Comparison of ENCODE assay signal across 9 mouse cellular contexts in genomic region chr5:65958597-65958996, GRCm38 (mm10). TPM values are rescaled to one million over a fixed set of nuclear protein-coding genes. Genes with fewer than 3 reads are reported as not detected.
DNase-seq lines count a peak whose midpoint lies in the region; ATAC-seq lines count a peak whose summit lies in the region.
"Had no signal": no experiment of that assay in that cellular context is flagged by ENCODE, and none has a peak within 500 bp of the region (broad histone marks: within the 10 kb centered on the region; RNA-seq: fewer than 3 reads in every experiment).

No protein-coding gene starts in this region.

- H3K27ac ChIP-seq in embryonic facial prominence, embryonic 10.5 days (replicated peaks) = no peak overlapping the region
- no peak overlapping the region for H3K27ac ChIP-seq in neural tube, embryonic 15.5 days (replicated peaks)
- H3K27ac ChIP-seq: hindbrain, embryonic 15.5 days had no signal

- H3K4me3 ChIP-seq in embryonic facial prominence, embryonic 10.5 days = no peak overlapping the region
- H3K4me3 ChIP-seq in neural tube, embryonic 15.5 days (replicated peaks) = no peak overlapping the region
- H3K4me3 ChIP-seq: hindbrain, embryonic 15.5 days had no signal

- 7% methylated on average over 4 of the region's 4 CpGs for WGBS in embryonic facial prominence, embryonic 10.5 days
- WGBS in neural tube, embryonic 15.5 days = 2% methylated on average over 4 of the region's 4 CpGs

- H3K36me3 ChIP-seq in embryonic facial prominence, embryonic 10.5 days (replicated peaks) = no peaks in the 10 kb centered on the region
- no peaks in the 10 kb centered on the region for H3K36me3 ChIP-seq in neural tube, embryonic 15.5 days
- H3K36me3 ChIP-seq: hindbrain, embryonic 15.5 days had no signal

- intact Hi-C loops in left cerebral cortex, postnatal 14 days (cut with DNase I) = loop anchor here (5.0 kb wide), 2 partner anchors 131 to 196 kb away; partner anchors contain the start of gene N4bp2
- intact Hi-C loops in left cerebral cortex, postnatal 36 days (cut with DNase I) = no loop called here

- H3K9me3 ChIP-seq in embryonic facial prominence, embryonic 10.5 days = no peaks in the 10 kb centered on the region
- no peaks in the 10 kb centered on the region for H3K9me3 ChIP-seq in neural tube, embryonic 15.5 days (replicated peaks)
- H3K9me3 ChIP-seq: hindbrain, embryonic 15.5 days had no signal

- no peaks in the 10 kb centered on the region for H3K27me3 ChIP-seq in embryonic facial prominence, embryonic 10.5 days (replicated peaks; ENCODE audit: low read depth, poor library complexity, severe bottlenecking)
- no peaks in the 10 kb centered on the region for H3K27me3 ChIP-seq in neural tube, embryonic 15.5 days (replicated peaks)
- H3K27me3 ChIP-seq: hindbrain, embryonic 15.5 days had no signal

- no peak overlapping the region for H3K9ac ChIP-seq in neural tube, embryonic 15.5 days (replicated peaks)
- H3K9ac ChIP-seq: hindbrain, embryonic 15.5 days had no signal

- ATAC-seq in neural tube, embryonic 15.5 days (ENCODE audit: low FRiP score) = no peak

- no peak overlapping the region for H3K4me2 ChIP-seq in neural tube, embryonic 15.5 days
- H3K4me2 ChIP-seq: hindbrain, embryonic 15.5 days had no signal

- H3K4me1 ChIP-seq in embryonic facial prominence, embryonic 10.5 days = peaks cover 11% of the 10 kb centered on the region
- H3K4me1 ChIP-seq in neural tube, embryonic 15.5 days = peaks cover 14% of the 10 kb centered on the region

- peak; percentile 68 for DNase-seq in embryo, embryonic 10 days (ENCODE audit: low spot score)
- no peak for DNase-seq in embryo, embryonic 9.5 days (ENCODE audit: extremely low spot score)
- DNase-seq in left cerebral cortex, postnatal 14 days (ENCODE audit: low spot score in 2 of 2) = peak; percentile 62 to 63
- DNase-seq in left cerebral cortex, postnatal 36 days (ENCODE audit: low spot score in 2 of 2) = no peak
- peak; percentile 73 for DNase-seq in ES-CJ7 (ENCODE audit: low read depth, low spot score)
- peak; percentile 44 for DNase-seq in embryonic facial prominence, embryonic 10.5 days (ENCODE audit: low spot score)
- peak; percentile 62 for DNase-seq in lung, postnatal 36 days

RNA-seq across cellular contexts. Expression of gene Chrna9, which starts 23.9 kb away (rescaled TPM):
- total RNA-seq in left cerebral cortex, postnatal 14 days (2021) = not detected
- not detected for total RNA-seq in left cerebral cortex, postnatal 36 days (2021)
- polyA plus RNA-seq in embryonic facial prominence, embryonic 10.5 days (2016; fragmentation: Nextera tagmentation; extraction: Ambion mirVana) = 0.29 and 0.94 TPM in 2 replicates
- 3.5 TPM in 1 of 2 replicates, not detected in the other for polyA plus RNA-seq in neural tube, embryonic 15.5 days (2015; fragmentation: Nextera tagmentation; extraction: Ambion mirVana)
- polyA plus RNA-seq: hindbrain, embryonic 15.5 days had no signal

RNA-seq across cellular contexts. Expression of gene 9130230L23Rik, which starts 45.5 kb away (rescaled TPM):
- total RNA-seq in left cerebral cortex, postnatal 14 days (2021) = not detected
- total RNA-seq in left cerebral cortex, postnatal 36 days (2021) = not detected
- polyA plus RNA-seq in embryonic facial prominence, embryonic 10.5 days (2016; fragmentation: Nextera tagmentation; extraction: Ambion mirVana) = not detected in 2 replicates
- 0.14 TPM in 1 of 2 replicates, not detected in the other for polyA plus RNA-seq in neural tube, embryonic 15.5 days (2015; fragmentation: Nextera tagmentation; extraction: Ambion mirVana)
- polyA plus RNA-seq: hindbrain, embryonic 15.5 days had no signal

Comparison
In these comparisons a context has a peak if more than half of its experiments do, and no peak if none do; other contexts are left out.
1. DNase-seq: peak in embryo, embryonic 10 days (single experiment), left cerebral cortex, postnatal 14 days (2 of 2), ES-CJ7 (single experiment), embryonic facial prominence, embryonic 10.5 days (single experiment) and lung, postnatal 36 days (single experiment); none in embryo, embryonic 9.5 days (single experiment) and left cerebral cortex, postnatal 36 days (0 of 2).